In the genomic region with DNA sequence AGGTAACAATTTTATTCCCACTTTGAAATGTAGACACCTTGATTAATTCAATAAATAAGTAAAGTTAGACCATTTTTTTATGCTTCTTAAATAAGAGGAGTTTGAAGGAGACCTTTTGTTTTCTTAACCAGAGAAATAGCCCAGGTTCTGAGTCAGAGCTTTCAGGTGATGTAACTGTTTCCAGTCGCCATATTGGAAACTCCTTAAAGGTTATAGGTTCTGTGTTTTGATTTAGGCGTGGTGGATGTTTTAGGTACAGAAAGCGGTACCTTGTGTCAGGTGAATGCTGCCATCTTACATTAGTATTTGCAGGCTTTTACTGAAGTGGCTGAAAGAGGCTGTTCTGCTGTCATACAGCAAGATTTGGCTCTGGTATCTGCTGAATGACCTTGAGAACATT, we compare ENCODE assay signal across 14 mouse cellular contexts. TPM values are rescaled to one million over a fixed set of nuclear protein-coding genes. Genes with fewer than 3 reads are reported as not detected.
DNase-seq lines count a peak whose midpoint lies in the region; ATAC-seq lines count a peak whose summit lies in the region.
"Had no signal": no experiment of that assay in that cellular context is flagged by ENCODE, and none has a peak within 500 bp of the region (broad histone marks: within the 10 kb centered on the region; RNA-seq: fewer than 3 reads in every experiment).

No protein-coding gene starts in this region.

- peaks cover 15% of the 10 kb centered on the region for H3K4me1 ChIP-seq in neural tube, embryonic 12.5 days
- peaks cover 37% of the 10 kb centered on the region for H3K4me1 ChIP-seq in forebrain, embryonic 16.5 days (replicated peaks; ENCODE audit: control insufficient read depth, insufficient read depth, low read length)
- H3K4me1 ChIP-seq in midbrain, embryonic 12.5 days, result peaks cover 39% of the 10 kb centered on the region

- H3K9ac ChIP-seq in neural tube, embryonic 12.5 days, result no peak overlapping the region
- no peak overlapping the region for H3K9ac ChIP-seq in forebrain, embryonic 16.5 days (replicated peaks; ENCODE audit: low read depth, low read length)
- no peak overlapping the region for H3K9ac ChIP-seq in midbrain, embryonic 12.5 days (replicated peaks)
- H3K9ac ChIP-seq: embryonic facial prominence, embryonic 15.5 days; heart, embryonic 15.5 days had no signal

- no peak overlapping the region for H3K4me3 ChIP-seq in neural tube, embryonic 12.5 days
- peak overlapping the region; percentile 36 for H3K4me3 ChIP-seq in forebrain, embryonic 16.5 days (replicated peaks; ENCODE audit: low read length)
- peak overlapping the region; percentile 25 for H3K4me3 ChIP-seq in midbrain, embryonic 12.5 days
- H3K4me3 ChIP-seq: embryonic facial prominence, embryonic 15.5 days; heart, embryonic 15.5 days had no signal

- H3K27ac ChIP-seq in neural tube, embryonic 12.5 days, result no peak overlapping the region
- no peak overlapping the region for H3K27ac ChIP-seq in forebrain, embryonic 16.5 days (ENCODE audit: low read length)
- no peak overlapping the region for H3K27ac ChIP-seq in midbrain, embryonic 12.5 days (replicated peaks)
- H3K27ac ChIP-seq: embryonic facial prominence, embryonic 15.5 days; heart, embryonic 15.5 days had no signal

- WGBS in neural tube, embryonic 12.5 days, result 88% methylated on average over 3 of the region's 3 CpGs
- 70% methylated on average over 3 of the region's 3 CpGs for WGBS in forebrain, embryonic 16.5 days
- WGBS in midbrain, embryonic 12.5 days, result 92% methylated on average over 3 of the region's 3 CpGs

- 0 out of 2 replicates have a peak, but pooled peaks cover 7% of the 10 kb centered on the region for H3K27me3 ChIP-seq in neural tube, embryonic 12.5 days (replicated peaks)
- H3K27me3 ChIP-seq in forebrain, embryonic 16.5 days (replicated peaks; ENCODE audit: control insufficient read depth, insufficient read depth, low read length), result no peaks in the 10 kb centered on the region
- peaks cover 12% of the 10 kb centered on the region for H3K27me3 ChIP-seq in midbrain, embryonic 12.5 days

- no peaks in the 10 kb centered on the region for H3K9me3 ChIP-seq in neural tube, embryonic 12.5 days
- H3K9me3 ChIP-seq in forebrain, embryonic 16.5 days (ENCODE audit: control insufficient read depth, low read length), result no peaks in the 10 kb centered on the region
- no peaks in the 10 kb centered on the region for H3K9me3 ChIP-seq in midbrain, embryonic 12.5 days
- H3K9me3 ChIP-seq: embryonic facial prominence, embryonic 15.5 days; heart, embryonic 15.5 days had no signal

- no peak for ATAC-seq in neural tube, embryonic 12.5 days (ENCODE audit: low FRiP score, low read depth)
- no peak for ATAC-seq in forebrain, embryonic 16.5 days
- ATAC-seq in midbrain, embryonic 12.5 days (ENCODE audit: low FRiP score, low read depth), result no peak

- no peak for DNase-seq in neural tube, embryonic 10.5 days (ENCODE audit: extremely low spot score, low spot score)
- no peak for DNase-seq in kidney, postnatal 14 days
- DNase-seq in frontal cortex, postnatal 25 days (ENCODE audit: low spot score in 2 of 2), result no peak
- no peak for DNase-seq in Muller cell, postnatal 12 days (ENCODE audit: inconsistent ontology term)
- DNase-seq: cerebellum, adult 8-10 months; gastrocnemius, postnatal 25 days; kidney, adult 11 months; lung, postnatal 36 days; thymus, adult 18-20 months had no signal

- peak overlapping the region; percentile 22; the same call in 1 of the 2 replicates for H3K4me2 ChIP-seq in neural tube, embryonic 12.5 days (replicated peaks)
- peak overlapping the region; percentile 55 for H3K4me2 ChIP-seq in forebrain, embryonic 16.5 days (ENCODE audit: low read length)
- H3K4me2 ChIP-seq in midbrain, embryonic 12.5 days (replicated peaks), result peak overlapping the region; percentile 45
- H3K4me2 ChIP-seq: embryonic facial prominence, embryonic 15.5 days; heart, embryonic 15.5 days had no signal

- no peaks in the 10 kb centered on the region for H3K36me3 ChIP-seq in neural tube, embryonic 12.5 days
- H3K36me3 ChIP-seq in forebrain, embryonic 16.5 days (ENCODE audit: control insufficient read depth, insufficient read depth), result no peaks in the 10 kb centered on the region
- no peaks in the 10 kb centered on the region for H3K36me3 ChIP-seq in midbrain, embryonic 12.5 days
- H3K36me3 ChIP-seq: embryonic facial prominence, embryonic 15.5 days; heart, embryonic 15.5 days had no signal

RNA-seq across cellular contexts. Expression of a gene that starts 4.4 kb away (rescaled TPM):
- polyA plus RNA-seq in neural tube, embryonic 12.5 days (2016; fragmentation: Nextera tagmentation; extraction: Ambion mirVana), result 4.0 and 4.6 TPM in 2 replicates
- 14.7 and 15.7 TPM in 2 replicates for polyA plus RNA-seq in forebrain, embryonic 16.5 days (2015; fragmentation: Nextera tagmentation; extraction: Ambion mirVana)
- polyA plus RNA-seq in midbrain, embryonic 12.5 days (2016; fragmentation: Nextera tagmentation; extraction: Ambion mirVana), result 8.9 and 10.1 TPM in 2 replicates
